Mouse (Mus musculus) bone marrow macrophage, adult 2 months (primary cell): ENCODE measurements at regions not wholly inside any gene's neighbourhood (a gene's known extent, or its start where the extent isn't known, plus 50 kb on each side); places are given as distances from the start of the nearest gene placed in this dataset.

Experiments
- CTCF ChIP-seq: IDR thresholded peaks from 2 replicates; pipeline ENCODE4 v1.5.1; 2012; ENCODE audit warnings: low read depth, mild to moderate bottlenecking, low read length, moderate library complexity
- POLR2A ChIP-seq: IDR thresholded peaks from 2 replicates; pipeline ENCODE4 v1.6.1; 2012; ENCODE audit warnings: mild to moderate bottlenecking, low read depth, low read length, borderline replicate concordance

DNA sequence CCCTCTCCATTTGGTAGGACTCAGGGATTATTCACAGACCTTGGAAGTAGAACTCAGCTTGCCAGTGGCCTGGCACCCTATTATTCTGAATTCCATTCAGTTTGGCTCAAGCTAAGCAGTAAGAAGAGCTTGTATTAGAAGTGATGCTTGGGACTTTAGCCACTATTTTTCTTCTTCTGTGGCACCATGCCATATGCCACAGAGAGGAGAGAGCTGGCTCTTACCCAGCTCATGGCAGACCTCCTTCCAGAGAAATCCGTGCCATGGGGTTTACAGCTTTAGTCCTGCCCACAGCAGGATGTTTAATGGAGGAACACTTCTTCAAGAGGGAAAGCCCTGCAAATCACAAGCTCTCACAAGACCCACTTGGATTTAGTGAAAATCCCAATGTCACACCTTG, 74.3 kb upstream of the Teddm2 start:
- no peak for TF ChIP-seq CTCF
- TF ChIP-seq POLR2A: no peak
